ENCODE assay signal across 21 mouse cellular contexts in the genomic region with DNA sequence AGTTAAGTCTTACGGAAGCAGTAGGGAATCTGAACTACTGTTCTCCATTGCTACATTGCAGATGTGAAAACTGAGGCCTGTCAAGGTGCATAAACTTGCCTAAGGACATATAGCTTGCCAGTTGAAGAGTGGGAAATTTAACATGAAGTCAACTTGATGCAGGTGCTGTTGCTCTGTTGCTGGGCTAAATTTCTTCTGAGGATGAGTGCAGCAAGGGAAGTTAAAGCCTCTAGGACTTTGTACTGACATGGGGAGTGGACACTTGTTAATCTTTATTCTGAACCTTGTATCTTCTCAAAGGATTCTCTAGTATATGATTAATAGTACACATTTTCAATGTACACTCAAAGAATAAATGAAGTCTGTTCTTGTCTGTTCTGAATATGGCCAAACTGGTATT. TPM values are rescaled to one million over a fixed set of nuclear protein-coding genes. Genes with fewer than 3 reads are reported as not detected.
DNase-seq lines count a peak whose midpoint lies in the region; ATAC-seq lines count a peak whose summit lies in the region.
"Had no signal": no experiment of that assay in that cellular context is flagged by ENCODE, and none has a peak within 500 bp of the region (broad histone marks: within the 10 kb centered on the region; RNA-seq: fewer than 3 reads in every experiment).

No protein-coding gene starts in this region.

- 92% methylated on average over 1 of the region's 1 CpGs for WGBS in kidney, embryonic 14.5 days

- no peaks in the 10 kb centered on the region for H3K9me3 ChIP-seq in kidney, embryonic 14.5 days (ENCODE audit: control insufficient read depth, low read length)
- H3K9me3 ChIP-seq: embryonic facial prominence, embryonic 10.5 days; heart, embryonic 13.5 days had no signal

- no peaks in the 10 kb centered on the region for H3K4me1 ChIP-seq in kidney, embryonic 14.5 days (ENCODE audit: control insufficient read depth, insufficient read depth, low read length)
- H3K4me1 ChIP-seq: heart, embryonic 13.5 days had no signal

- no peaks in the 10 kb centered on the region for H3K36me3 ChIP-seq in kidney, embryonic 14.5 days (ENCODE audit: control insufficient read depth, insufficient read depth, low read length)
- H3K36me3 ChIP-seq: embryonic facial prominence, embryonic 10.5 days; heart, embryonic 13.5 days had no signal

- ATAC-seq in kidney, embryonic 14.5 days (ENCODE audit: low FRiP score, low TSS enrichment), result no peak
- ATAC-seq: activated CD4-positive, CD25-positive, alpha-beta regulatory T cell, adult 4 months; forebrain, embryonic 14.5 days; Patski had no signal

- no peak overlapping the region for H3K27ac ChIP-seq in kidney, embryonic 14.5 days (ENCODE audit: low read depth, low read length)
- H3K27ac ChIP-seq: embryonic facial prominence, embryonic 10.5 days; gastrocnemius, adult 2 months; heart, embryonic 13.5 days had no signal

- H3K4me3 ChIP-seq in kidney, embryonic 14.5 days (ENCODE audit: low read length), result no peak overlapping the region
- H3K4me3 ChIP-seq: embryonic facial prominence, embryonic 10.5 days; gastrocnemius, adult 2 months; heart, embryonic 13.5 days had no signal

- DNase-seq in kidney, adult 18-20 months, result peak; percentile 18
- peak; percentile 70 for DNase-seq in kidney, adult 9 months
- peak; percentile 12 for DNase-seq in kidney, postnatal 10 days
- peak; percentile 53 for DNase-seq in yolk sac, embryonic 10.5 days (ENCODE audit: low spot score)
- no peak for DNase-seq in urinary bladder, adult 18-20 months (ENCODE audit: low spot score in 2 of 2)
- no peak for DNase-seq in heart, adult 8-10 months (ENCODE audit: low spot score)
- DNase-seq: adrenal gland, adult 8-10 months; adrenal gland, postnatal 36 days; cerebellum, adult 2 months; cerebellum, postnatal 10 days; gastrocnemius, adult 2 months; gastrocnemius, postnatal 25 days; heart, postnatal 36 days had no signal

- no peak overlapping the region for H3K4me2 ChIP-seq in kidney, embryonic 14.5 days (replicated peaks; ENCODE audit: low read depth, low read length)
- H3K4me2 ChIP-seq: heart, embryonic 13.5 days had no signal

- no peak overlapping the region for H3K9ac ChIP-seq in kidney, embryonic 14.5 days (ENCODE audit: low read depth, low read length)
- H3K9ac ChIP-seq: heart, embryonic 13.5 days had no signal

- H3K27me3 ChIP-seq in kidney, embryonic 14.5 days (ENCODE audit: control insufficient read depth, insufficient read depth, low read length), result no peaks in the 10 kb centered on the region
- H3K27me3 ChIP-seq: CH12.LX; heart, embryonic 13.5 days; Patski had no signal

RNA-seq across cellular contexts. Expression of a gene that starts 13.7 kb away (rescaled TPM):
- polyA plus RNA-seq in kidney, embryonic 14.5 days (2014; fragmentation: Nextera tagmentation; extraction: Ambion mirVana), result 21.0 and 21.8 TPM in 2 replicates
- total RNA-seq in heart, adult 8-10 months (2022), result 1 to 10 TPM; 3.6 to 7.7 (median 5.9) TPM
- total RNA-seq: CH12.LX; granulocyte monocyte progenitor cell, adult 5-6 weeks had no signal
- polyA plus RNA-seq: activated CD4-positive, CD25-positive, alpha-beta regulatory T cell, adult 4 months; Patski had no signal

Comparison
In these comparisons a context has a peak if more than half of its experiments do, and no peak if none do; other contexts are left out.
1. DNase-seq: peak in kidney, adult 18-20 months (single experiment), kidney, adult 9 months (single experiment), kidney, postnatal 10 days (single experiment) and yolk sac, embryonic 10.5 days (single experiment); none in urinary bladder, adult 18-20 months (0 of 2) and heart, adult 8-10 months (single experiment).